Mouse (Mus musculus) bone marrow, adult 2 months (tissue): ENCODE measurements around the gene Lbx2. TPM values are rescaled to one million over a fixed set of nuclear protein-coding genes. Genes with fewer than 3 reads are reported as not detected.

ENCODE experiments used
- H3K27ac ChIP-seq: fragments of 200-500 bp; 2 replicates; pipeline ENCODE4 v1.5.1; 2012; ENCODE audit warnings: low read depth, mild to moderate bottlenecking, control low read depth, inconsistent platforms, low read length; ENCODE audit not compliant: control insufficient read depth, poor library complexity, insufficient read depth
- H3K4me1 ChIP-seq: fragments of 200-500 bp; 2 replicates; pipeline ENCODE4 v1.6.1; 2011; ENCODE audit warnings: low read length; ENCODE audit not compliant: control insufficient read depth, insufficient read depth
- H3K4me3 ChIP-seq: fragments of 200-500 bp; replicated peaks from 2 replicates; pipeline ENCODE3; 2011; ENCODE audit warnings: mild to moderate bottlenecking, low read depth, low read length, control low read depth; ENCODE audit not compliant: control insufficient read depth
- CTCF ChIP-seq: fragments of 200-500 bp; IDR thresholded peaks from 2 replicates; pipeline ENCODE4 v1.5.1; 2011; ENCODE audit warnings: low read length, control low read depth; ENCODE audit not compliant: control insufficient read depth, insufficient read depth
- POLR2A ChIP-seq: fragments of 200-500 bp; IDR thresholded peaks from 2 replicates; pipeline ENCODE4 v1.6.1; 2011; ENCODE audit warnings: low read depth, mild to moderate bottlenecking, control low read depth, low read length, borderline replicate concordance; ENCODE audit not compliant: control insufficient read depth
- WGBS: fragments of 180-500 bp; shearing (Covaris S2); methylation state at CpG from one replicate; pipeline ENCODE4 v1.1.7; 2018; 5-methylcytosine and 5-hydroxymethylcytosine counted together
- polyA plus RNA-seq: library from polyadenylated mRNA; stranded (reverse); fragments of >200 nt; gene quantifications from 2 replicates; pipeline ENCODE4 v1.2.4, GENCODE M21; 2011; ENCODE audit warnings: low replicate concordance; ENCODE audit not compliant: missing spikeins, insufficient read depth, insufficient read length

Gene Lbx2
- polyA plus RNA-seq, 1 experiment, result not detected

DNA sequence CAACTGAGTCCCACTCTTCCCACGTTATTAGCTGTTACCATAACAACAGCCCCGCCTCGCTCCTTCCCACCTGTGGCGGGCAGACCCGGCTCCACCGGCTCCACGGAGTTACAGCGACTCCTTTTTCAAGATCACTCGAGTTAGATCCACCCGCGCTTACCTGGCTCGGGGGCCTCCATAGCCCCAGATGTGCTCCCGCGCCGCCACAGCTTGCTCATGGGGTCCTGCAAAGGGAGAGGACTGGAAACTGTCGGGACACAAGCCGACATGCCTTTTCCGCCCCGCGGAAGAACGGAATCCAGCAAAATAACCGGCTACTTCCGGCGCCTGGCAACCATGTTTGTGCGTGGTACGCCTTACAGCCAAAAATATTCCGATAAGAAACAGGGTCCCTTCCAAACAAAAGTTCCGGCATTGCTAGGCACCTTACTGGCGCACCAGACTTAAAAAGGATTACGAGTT is 38.7 kb downstream of the Lbx2 start:
- under 1% methylated on average over 30 of the region's 30 CpGs for WGBS
- peaks cover under 1% of the 10 kb centered on the region; the same call in 1 of the 2 replicates for H3K4me1 ChIP-seq
- peak overlapping the region; percentile 80 for H3K27ac ChIP-seq
- TF ChIP-seq CTCF (no peak), POLR2A (peak; percentile 73; the same call in 1 of the 2 replicates)
- H3K4me3 ChIP-seq, result peak overlapping the region; percentile 89

DNA sequence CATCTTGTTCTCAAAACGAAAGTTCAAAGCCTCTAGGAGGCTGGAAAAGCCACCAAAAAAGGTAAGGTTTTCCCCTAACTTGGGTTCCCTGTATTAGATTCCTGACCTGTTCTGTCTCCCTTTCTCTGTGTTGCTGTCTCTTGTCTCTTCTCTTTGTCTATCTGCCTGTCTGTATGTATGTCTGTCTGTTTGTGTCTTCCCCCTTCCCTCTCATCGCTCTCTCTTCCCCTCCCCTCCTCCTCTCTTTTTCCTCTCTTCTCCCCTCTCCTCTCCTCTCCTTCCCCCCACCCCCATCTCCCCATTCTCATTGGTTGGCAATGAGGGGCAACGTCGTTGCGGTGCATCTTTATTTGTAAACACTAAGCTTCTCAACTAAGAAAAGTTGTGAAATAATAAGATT is 39.2 kb downstream of the Lbx2 start, which contains the start of gene Ino80b:
Gene Ino80b (minus strand): TSS at position 101 of the 400 bp plus-strand sequence.
- no peaks in the 10 kb centered on the region; the same call in 1 of the 2 replicates for H3K4me1 ChIP-seq
- WGBS, result 33% methylated on average over 5 of the region's 5 CpGs
- H3K4me3 ChIP-seq, result peak within 1 kb of the TSS; percentile 89
- peak within 1 kb of the TSS; percentile 80 for H3K27ac ChIP-seq
- TF ChIP-seq CTCF (no peak), POLR2A (no peak)

DNA sequence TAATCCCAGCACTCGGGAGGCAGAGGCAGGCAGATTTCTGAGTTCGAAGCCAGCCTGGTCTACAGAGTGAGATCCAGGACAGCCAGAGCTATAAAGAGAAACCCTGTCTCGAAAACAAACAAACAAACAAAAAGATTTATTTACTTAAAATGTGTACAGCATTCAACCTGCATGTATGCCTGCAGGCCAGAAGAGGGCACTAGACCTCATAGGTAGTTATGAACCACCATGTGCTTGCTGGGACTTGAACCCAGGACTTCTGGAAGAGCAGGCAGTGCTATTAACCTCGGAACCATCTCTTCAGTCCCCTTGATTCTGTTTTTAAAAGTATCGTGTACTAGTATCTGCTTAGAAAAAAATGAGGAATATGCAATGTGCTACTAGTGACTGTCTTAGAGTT is 41.3 kb downstream of the Lbx2 start:
- WGBS, result 88% methylated on average over 5 of the region's 5 CpGs
- no peak overlapping the region for H3K27ac ChIP-seq
- peaks cover 2% of the 10 kb centered on the region; the same call in 1 of the 2 replicates for H3K4me1 ChIP-seq
- no peak overlapping the region for H3K4me3 ChIP-seq
- TF ChIP-seq CTCF (peak; percentile 25; the same call in 1 of the 2 replicates), POLR2A (no peak)

DNA sequence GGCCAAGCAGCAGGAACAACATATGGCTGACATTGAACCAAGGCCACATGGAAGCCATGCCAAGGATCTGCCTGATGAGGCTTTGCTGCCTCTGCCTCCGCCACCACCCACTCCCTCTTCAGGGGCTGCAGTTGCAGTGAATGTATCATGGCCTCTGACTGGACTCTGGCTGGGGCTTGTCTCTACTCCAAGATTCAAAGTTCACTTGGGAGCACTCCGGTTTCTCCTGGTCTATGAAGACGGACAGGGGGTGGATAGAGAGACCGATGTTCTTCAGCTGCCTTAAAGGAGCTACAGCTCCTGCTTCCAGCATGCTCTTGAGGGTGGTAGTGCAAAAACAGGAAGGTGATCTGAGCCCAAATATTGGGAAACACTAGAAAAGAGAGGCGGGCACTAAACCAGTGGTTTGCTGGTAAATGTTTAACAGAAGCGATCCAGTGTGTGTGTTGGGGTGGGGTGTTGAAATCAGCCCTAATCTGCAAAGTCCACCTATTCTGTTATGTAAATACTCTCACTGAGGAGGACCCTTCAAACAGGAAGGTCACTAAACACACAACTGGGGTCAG is 45.4 kb downstream of the Lbx2 start:
- H3K4me3 ChIP-seq, result no peak overlapping the region
- WGBS, result 23% methylated on average over 6 of the region's 6 CpGs
- H3K4me1 ChIP-seq, result peaks cover 4% of the 10 kb centered on the region; the same call in 1 of the 2 replicates
- TF ChIP-seq POLR2A (no peak), CTCF (no peak)
- H3K27ac ChIP-seq, result peak overlapping the region; percentile 43

DNA sequence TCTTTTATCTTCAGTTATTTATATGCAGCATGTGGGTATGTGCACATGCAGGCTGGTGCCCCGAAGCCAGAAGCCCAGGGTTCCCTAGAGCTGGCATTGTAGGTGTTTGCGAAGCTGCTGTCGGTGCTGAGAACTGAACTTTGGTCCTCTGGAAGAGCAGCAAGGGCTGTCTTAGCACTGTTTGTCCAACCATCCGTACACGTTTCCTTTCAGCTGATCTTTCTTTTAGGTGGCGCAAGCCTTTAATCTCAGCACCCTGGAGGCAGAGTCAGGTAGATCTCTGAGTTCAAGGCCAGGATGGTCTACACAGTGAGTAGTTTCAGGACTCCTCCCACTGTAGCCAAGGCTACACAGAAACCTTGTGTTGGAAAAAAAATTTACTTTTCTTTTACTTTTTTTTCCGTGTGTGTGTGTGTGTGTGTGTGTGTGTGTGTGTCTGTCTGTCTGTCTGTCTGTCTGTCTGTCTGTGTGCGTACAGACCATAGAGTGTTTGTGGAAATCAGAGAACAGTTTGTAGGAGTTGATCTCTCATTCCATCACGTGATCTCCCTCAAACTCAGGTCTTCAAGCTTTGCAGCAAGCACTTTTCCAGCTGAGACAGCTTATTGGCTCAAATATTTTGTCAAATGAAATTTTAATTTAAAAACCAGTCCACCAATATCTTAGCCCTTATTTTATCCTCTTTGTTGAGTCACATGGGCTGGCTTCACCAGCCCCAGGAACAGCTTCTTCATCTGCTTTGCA is 46.2 kb downstream of the Lbx2 start:
- peak overlapping the region; percentile 10; the same call in 1 of the 2 replicates for H3K27ac ChIP-seq
- 60% methylated on average over 9 of the region's 9 CpGs for WGBS
- H3K4me1 ChIP-seq, result peaks cover 4% of the 10 kb centered on the region; the same call in 1 of the 2 replicates
- no peak for TF ChIP-seq POLR2A
- no peak for TF ChIP-seq CTCF
- no peak overlapping the region for H3K4me3 ChIP-seq

DNA sequence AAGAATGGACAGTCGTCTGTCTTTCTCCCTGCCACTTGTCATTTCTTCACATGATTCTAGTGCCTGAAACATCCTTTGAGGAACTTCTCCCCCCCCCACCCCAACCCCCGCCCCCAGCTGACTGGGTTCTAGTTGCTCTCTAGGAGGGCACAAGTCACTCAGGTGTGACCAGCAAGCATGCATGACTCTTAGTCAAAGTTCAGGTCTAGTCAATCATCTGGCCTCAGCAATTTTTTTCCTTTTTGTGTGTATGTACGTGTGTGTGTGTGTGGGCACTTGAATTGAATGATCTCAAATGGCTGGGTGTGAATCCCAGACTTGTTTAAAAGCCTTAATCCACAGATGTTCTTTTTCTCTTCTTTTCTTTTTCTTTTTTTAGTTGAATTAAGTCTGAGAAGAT is 48.1 kb downstream of the Lbx2 start:
- Histone ChIP-seq H3K4me3 (no peak overlapping the region), H3K4me1 (peaks cover 5% of the 10 kb centered on the region; the same call in 1 of the 2 replicates), H3K27ac (no peak overlapping the region)
- TF ChIP-seq CTCF, result no peak
- TF ChIP-seq POLR2A, result no peak
- WGBS, result 49% methylated on average over 3 of the region's 3 CpGs

DNA sequence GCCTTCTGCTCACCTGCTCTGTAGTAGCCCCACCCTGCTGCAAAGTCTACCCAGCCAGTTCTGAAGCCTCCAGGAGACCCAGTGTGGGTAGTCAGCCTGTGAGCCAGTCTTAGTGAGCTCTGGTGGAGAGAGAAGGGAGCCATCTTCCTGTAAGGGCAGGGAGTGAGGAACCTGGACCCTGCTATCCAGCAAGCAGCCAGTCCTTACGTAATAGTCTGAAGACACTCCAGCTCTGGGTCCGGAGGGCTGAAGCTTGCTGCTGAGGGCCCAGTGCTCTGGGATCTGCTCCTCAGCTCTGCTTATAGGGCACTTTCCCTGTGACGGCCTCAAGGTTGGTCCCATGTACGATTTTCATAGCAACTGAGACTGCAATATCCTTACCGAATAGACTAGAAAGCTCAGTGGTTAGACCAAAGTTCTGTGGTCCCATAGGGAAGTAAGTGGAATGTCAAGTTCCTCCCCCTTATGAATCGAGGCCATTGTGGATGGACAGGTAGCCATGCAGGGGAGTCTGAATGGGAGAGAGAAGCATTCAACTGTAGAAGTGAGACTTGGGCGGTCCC is 48.9 kb downstream of the Lbx2 start, which contains the start of gene Rtkn:
Gene Rtkn (plus strand): TSS at position 513 of the 563 bp plus-strand sequence.
- no peak within 1 kb of the TSS for H3K27ac ChIP-seq
- peaks cover 5% of the 10 kb centered on the region; the same call in 1 of the 2 replicates for H3K4me1 ChIP-seq
- TF ChIP-seq POLR2A, result no peak
- TF ChIP-seq CTCF, result no peak
- H3K4me3 ChIP-seq, result peak within 1 kb of the TSS; percentile 31
- 56% methylated on average over 7 of the region's 7 CpGs for WGBS
